1 mouse cellular context compared by ENCODE assay signal in genomic region chr8:61487597-61488156, GRCm38 (mm10).
TF ChIP-seq lines count a peak whose summit lies in the region.

TSS of gene Cbr4 (plus strand) at chr8:61487734.

TF ChIP-seq in CH12.LX, 34 proteins besides CTCF, POLR2A, EP300 and RAD21 (continued from another document):
- TF ChIP-seq HCFC1 (IDR thresholded peaks at IDR 0.05; ENCODE audit: low read depth, low read length) (peak; percentile 100), CHD2 (IDR thresholded peaks at IDR 0.05; ENCODE audit: low read length) (peak; percentile 80), BHLHE40 (IDR thresholded peaks at IDR 0.05; ENCODE audit: low read depth, low read length) (0 out of 2 replicates have a peak, but pooled peaks have one; percentile 9), IRF4 (IDR thresholded peaks at IDR 0.05; ENCODE audit: low read depth, low read length) (peak; percentile 47; the same call in 1 of the 2 replicates), NRF1 (IDR thresholded peaks at IDR 0.05; ENCODE audit: low read depth, low read length) (peak; percentile 27; the same call in 1 of the 2 replicates), CHD1 (IDR thresholded peaks at IDR 0.05; ENCODE audit: low read depth, low read length) (no peak), TCF12 (IDR thresholded peaks at IDR 0.05; ENCODE audit: low read depth, low read length) (peak; percentile 57; the same call in 1 of the 2 replicates), SIN3A (IDR thresholded peaks at IDR 0.05; ENCODE audit: low read length) (peak; percentile 98), POLR2AphosphoS2 (IDR thresholded peaks at IDR 0.05; ENCODE audit: low read depth, low read length) (peak; percentile 76; the same call in 1 of the 2 replicates), MYC (IDR thresholded peaks at IDR 0.05; ENCODE audit: low read depth, low read length) (0 out of 2 replicates have a peak, but pooled peaks have one; percentile 45), JUN (IDR thresholded peaks at IDR 0.05; ENCODE audit: insufficient read depth, low read depth, low read length) (no peak), KAT2A (IDR thresholded peaks at IDR 0.05; ENCODE audit: insufficient replicate concordance, low read length) (peak; percentile 99)
TF ChIP-seq in CH12.LX: peak in this region for 21.
